Mouse (Mus musculus) olfactory bulb, adult 2 months (tissue): ENCODE results near the gene Wfdc8.

Experiments used
- CTCF ChIP-seq: fragments of 200-500 bp; IDR thresholded peaks from 2 replicates; pipeline ENCODE4 v1.5.1; 2012; ENCODE audit warnings: low read depth, mild to moderate bottlenecking, low read length, moderate library complexity; ENCODE audit not compliant: insufficient read depth
- POLR2A ChIP-seq: fragments of 200-500 bp; IDR thresholded peaks from 2 replicates; pipeline ENCODE4 v1.6.1; 2012; ENCODE audit warnings: mild to moderate bottlenecking, low read depth, low read length, moderate library complexity; ENCODE audit not compliant: insufficient read depth

- no peak for TF ChIP-seq CTCF
- no peak for TF ChIP-seq POLR2A
Observed at GRCm38 (mm10) chr2:164549338-164549737, 64.1 kb downstream of the Wfdc8 start.
